Mouse (Mus musculus): ENCODE measurements around the gene Mob3b.

DNA sequence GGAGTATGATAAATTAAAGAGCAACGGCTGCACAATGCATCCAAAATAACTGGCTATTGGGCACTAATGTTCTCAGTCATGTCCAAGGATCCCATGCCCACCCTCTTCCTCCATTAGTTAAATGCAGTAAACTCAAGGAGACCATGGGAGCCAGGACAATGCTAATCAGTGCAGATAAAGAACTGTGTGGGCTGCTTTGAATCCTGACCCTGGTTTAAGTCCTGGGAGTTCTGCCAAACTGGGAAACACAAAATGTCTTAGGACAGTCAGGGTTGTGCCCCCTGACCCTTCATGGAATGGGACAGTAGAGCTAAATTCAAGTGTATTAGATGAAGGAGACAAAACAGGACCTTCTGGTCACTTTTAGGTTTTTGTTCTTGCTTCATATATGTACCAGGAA is 117.0 kb downstream of the Mob3b start:
- TF ChIP-seq CTCF (IDR thresholded peaks at IDR 0.05; ENCODE audit: low read depth, low read length) (no peak), GATA1 (IDR thresholded peaks at IDR 0.05; ENCODE audit: borderline replicate concordance, low read length) (no peak), TAL1 (conservative IDR thresholded peaks at IDR 0.05; ENCODE audit: low read depth, low read length) (no peak), GATA2 (IDR thresholded peaks at IDR 0.05; ENCODE audit: borderline replicate concordance, low read depth, low read length) (no peak), POLR2AphosphoS5 (IDR thresholded peaks at IDR 0.05; ENCODE audit: insufficient replicate concordance, low read depth, low read length) (no peak)

Measured in G1E (cell line).